Mouse (Mus musculus): ENCODE data around the gene Sf3b1. TPM values are rescaled to one million over a fixed set of nuclear protein-coding genes. Genes with fewer than 3 reads are reported as not detected.

Sf3b1 gene
- polyA plus RNA-seq (2012) = 29.6 and 34.4 TPM in 2 replicates

DNA sequence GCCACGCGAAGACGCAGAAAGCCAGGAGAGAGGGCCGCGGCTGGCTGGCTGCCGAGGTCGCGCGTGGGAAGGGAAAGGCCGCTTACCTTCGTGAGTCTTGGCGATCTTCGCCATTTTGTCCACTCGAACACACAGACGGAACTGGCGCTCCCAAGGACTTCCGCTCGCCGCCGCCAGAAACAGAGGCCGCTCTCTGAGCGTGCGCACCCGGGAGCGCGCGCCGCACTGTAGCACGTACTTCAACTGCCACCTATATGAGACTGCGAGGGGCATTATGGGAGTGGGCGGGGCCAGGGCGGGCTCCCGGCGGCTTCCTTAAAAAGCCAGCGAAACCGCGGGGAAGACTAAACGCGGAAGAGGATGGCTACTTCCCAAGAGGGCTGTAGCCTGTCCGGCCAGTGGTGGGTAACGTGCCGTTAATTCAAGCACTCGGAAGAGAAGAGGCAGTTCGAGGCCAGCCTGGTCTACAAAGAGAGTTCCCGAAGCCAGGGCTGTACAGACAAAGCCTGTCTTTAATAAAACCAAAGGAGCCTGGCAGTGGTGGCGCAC, at the start of gene Sf3b1:
TSS of gene Sf3b1 (minus strand) at position 229 of the 549 bp plus-strand sequence.
- TF ChIP-seq GATA1 (IDR thresholded peaks at IDR 0.05; ENCODE audit: low read length) = no peak

DNA sequence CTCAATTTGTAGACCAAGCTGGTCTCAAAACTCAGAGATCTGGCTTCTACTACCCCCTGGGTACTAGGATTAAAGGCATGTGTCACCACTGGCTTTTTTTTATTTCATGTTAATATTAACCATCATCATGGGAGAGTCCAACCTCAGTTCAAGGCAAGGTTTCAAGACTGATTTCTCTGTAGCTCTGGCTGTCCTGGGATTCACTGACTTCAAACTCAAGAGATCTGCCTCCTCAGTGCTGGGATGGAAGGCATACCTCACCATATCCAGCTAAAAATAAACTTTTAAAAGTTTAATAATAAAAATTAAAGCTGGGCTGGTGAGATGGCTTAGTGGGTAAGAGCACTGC, 49.1 kb upstream of the Sf3b1 start:
- no peak for TF ChIP-seq GATA1 (IDR thresholded peaks at IDR 0.05; ENCODE audit: low read length)

DNA sequence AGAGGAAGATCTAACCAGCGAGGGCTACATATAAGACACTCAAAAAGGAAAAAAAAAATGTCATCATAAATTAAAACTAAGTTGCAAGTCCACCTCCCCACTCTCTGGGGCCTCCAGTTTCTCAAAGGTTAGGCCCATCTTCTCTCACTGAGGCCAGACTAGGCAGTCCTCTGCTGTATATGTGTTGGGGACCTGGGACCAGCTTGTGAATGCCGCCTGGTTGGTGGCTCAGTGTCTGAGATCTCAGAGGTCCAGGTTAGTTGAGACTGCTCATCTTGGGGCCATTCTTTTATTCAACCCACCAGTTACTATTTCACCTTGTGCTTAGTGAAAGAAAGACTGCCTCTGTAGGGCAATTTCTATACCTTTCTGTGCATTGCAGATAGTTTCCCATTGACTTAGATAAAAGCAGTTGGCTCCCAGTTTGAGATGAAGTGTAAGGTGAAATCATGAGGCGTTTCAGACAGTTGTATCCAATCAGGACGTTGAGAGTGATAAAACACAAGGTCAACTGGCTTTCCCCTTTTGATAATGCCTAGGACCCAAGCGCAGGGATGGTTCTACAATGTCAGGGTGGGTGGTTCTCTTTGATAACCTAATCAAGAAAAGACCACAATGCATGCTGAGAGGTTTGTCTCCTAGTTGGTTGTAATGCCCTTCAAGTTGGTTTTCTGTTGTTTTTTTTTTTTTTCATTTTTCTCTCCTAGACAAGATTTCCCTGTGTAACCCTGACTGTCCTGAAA, 48.5 kb upstream of the Sf3b1 start:
- peak; percentile 69 for TF ChIP-seq GATA1 (IDR thresholded peaks at IDR 0.05; ENCODE audit: low read length)

DNA sequence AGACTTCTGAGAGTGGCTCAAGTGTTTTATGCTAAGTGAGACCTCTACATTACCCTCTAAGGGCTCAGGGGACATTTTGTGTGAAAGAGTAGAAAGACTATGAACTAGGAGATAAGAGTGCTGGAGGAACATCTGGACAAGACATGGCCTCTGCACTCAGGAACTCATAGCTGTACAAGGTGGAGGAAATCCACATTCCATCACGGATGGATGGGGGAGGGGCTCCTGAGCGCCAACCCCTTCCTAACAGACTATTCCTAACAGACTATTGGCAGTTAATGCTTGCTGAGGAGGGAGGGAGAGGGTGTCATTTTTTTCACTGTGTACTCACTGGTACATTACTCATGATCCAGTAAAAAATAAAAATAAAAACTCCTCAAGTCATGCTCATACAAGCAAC, 47.5 kb upstream of the Sf3b1 start:
- TF ChIP-seq GATA1 (IDR thresholded peaks at IDR 0.05; ENCODE audit: low read length) = no peak

DNA sequence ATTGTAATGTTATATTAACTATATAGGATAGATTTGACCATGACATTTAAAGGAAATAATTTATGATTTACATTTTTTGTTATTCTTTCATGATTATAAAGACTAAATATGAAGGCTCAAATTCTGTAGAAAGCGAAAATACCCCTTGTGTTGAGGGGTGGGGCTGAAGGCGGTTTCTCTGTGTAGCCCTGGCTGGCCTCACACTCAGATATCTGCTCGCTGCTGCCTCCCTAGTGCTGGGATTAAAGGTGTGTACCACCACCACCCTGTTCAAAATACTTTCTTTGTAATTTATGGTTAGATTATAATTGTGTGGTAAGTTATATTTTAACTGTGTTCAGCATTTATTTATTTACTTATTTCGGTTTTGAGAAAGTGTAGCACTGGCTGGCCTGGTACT, 34.5 kb upstream of the Sf3b1 start:
- no peak for TF ChIP-seq GATA1 (IDR thresholded peaks at IDR 0.05; ENCODE audit: low read length)

DNA sequence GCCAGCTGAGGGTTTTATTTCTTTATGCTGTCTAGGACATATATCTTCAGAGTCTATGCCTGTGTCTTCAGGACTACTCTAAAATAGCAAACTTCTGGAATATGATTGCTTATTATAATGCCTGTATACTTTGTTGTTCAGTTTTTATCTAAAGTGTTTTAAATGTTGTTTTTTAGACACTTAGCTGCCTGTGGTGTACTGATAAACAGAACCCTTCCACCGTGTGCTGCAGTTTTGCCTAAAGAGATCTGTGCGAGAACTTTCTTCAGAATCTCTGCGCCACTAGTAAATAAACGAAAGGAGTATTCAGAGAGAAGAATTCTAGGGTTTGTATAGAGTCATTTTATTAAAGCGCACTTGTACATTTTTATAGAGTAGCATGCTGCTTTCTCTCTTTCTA, 33.8 kb upstream of the Sf3b1 start:
- no peak for TF ChIP-seq GATA1 (IDR thresholded peaks at IDR 0.05; ENCODE audit: low read length)

DNA sequence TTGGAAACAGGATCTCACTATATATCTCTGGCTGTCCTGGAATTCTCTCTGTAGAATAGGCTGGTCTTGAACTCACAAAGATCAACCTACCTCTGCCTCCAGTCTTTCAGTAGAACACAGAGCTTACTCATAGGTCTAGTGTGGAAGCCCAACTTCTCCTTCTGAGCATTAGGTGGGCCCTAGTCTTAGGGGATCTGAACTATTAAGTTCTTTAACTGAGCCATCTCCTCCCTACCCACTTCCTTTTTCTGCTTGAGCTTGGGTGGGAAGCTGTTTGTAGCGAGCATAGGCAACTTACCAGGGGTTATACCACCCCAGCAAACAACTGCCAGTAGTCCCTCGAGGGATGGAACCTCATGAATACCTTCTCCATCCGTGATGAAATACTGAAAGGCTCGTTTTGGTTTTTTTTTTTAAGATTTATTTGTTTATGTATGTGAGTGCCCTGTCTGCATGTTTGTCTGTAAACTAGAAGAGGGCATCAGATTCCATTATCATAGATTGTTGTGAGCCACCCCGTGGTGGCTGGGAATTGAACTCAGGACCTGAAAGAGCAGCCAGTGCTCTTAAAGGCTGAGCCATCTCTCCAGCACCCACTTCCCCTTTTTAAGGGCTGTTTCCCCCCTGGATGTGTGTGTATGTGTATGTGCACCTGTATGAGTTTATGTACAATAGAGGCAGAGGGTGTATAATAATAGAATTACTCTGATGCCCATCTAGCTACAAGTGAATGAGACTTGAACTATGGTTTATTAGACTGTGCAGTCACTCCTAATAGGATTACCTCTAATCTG, 28.2 kb upstream of the Sf3b1 start:
- no peak for TF ChIP-seq GATA1 (IDR thresholded peaks at IDR 0.05; ENCODE audit: low read length)

DNA sequence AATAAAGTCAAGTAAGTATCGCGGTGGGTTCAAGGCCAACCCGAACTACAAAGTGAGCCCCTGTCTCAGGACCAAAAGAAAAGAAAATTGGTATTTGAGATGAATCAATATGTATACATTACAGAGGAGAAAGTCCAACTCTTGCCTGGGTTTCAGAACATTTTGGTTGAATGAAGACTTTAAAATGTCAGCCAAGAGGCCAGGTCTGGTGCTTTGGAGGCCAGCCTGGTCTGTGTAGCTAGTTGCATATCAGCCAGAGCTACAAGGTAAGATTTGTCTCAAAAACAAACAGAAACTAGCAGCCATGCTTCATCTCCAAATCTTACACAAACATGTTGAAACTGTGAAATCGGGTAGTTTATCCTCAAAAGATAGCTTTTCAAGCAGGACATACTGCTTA, 26.3 kb upstream of the Sf3b1 start:
- TF ChIP-seq GATA1 (IDR thresholded peaks at IDR 0.05; ENCODE audit: low read length) = no peak

DNA sequence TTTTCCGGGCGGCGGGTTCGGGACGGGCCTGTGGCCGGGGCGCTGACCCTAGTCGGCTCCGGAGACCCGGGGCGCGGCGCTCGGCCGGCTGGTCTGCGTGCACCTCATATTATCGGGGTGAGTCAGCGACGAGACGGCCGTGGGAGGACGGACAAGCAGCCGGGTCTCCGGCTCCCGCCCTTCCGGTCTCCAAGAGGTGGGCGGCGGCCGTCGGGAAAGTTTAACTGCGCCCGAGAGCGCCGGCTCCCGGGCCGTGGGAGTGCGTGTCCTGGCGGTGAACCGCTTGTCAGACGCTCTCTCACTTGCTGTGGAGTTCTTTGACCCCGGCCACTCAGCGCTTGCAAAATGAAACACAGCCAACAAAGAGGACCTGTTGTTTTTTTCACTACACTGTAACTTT, 25.7 kb upstream of the Sf3b1 start:
- TF ChIP-seq GATA1 (IDR thresholded peaks at IDR 0.05; ENCODE audit: low read length) = no peak

DNA sequence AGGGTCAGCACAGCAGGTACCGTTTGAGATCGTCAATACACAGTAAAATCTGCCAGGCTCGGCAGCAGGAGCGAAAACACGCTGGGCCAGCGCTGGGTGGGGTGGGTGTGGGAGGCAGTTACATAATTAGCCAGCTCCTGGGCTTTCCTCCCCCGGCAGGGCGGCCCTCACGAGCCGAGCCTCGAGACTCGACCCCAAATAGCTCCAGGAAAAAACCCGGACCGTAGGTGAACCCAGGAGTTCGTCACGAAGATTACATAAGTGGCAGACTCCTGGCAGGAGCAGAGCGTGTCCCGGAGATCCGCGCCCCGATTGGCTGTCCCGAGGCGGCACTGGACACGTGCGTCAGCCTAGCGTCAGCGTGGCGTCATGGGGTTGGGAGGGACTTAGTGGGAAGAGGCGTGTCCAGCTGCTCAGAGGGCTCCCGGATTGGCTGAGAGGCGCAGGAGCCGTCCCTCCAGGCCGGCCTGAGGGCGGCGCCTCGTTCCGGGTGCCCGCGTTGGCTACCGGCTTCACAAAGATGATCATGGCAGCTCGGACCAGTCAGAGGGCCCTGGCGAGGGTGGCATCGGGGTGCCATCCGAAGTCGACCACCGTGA, 25.2 kb upstream of the Sf3b1 start, which contains the start of gene Coq10b:
TSS of gene Coq10b (plus strand) at position 416 of the 599 bp plus-strand sequence.
- no peak for TF ChIP-seq GATA1 (IDR thresholded peaks at IDR 0.05; ENCODE audit: low read length)

DNA sequence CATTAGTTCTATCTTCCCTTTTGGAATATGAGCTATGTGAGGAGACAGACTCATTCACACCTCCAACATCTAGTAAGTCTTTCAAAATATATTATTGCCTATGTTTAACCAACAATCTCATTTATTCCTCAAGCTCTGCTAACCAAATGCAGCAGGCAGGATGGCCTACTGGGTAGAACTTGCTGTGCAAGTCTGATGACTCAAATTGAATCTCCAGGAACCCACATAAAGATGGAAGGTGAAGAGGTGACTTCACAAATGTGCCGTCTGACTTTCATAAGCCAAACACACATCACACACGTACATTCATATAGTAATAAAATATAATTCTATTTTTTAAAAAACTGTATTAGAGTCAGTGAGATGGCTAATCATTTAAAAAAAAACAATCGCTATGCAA, 24.4 kb upstream of the Sf3b1 start:
- no peak for TF ChIP-seq GATA1 (IDR thresholded peaks at IDR 0.05; ENCODE audit: low read length)

DNA sequence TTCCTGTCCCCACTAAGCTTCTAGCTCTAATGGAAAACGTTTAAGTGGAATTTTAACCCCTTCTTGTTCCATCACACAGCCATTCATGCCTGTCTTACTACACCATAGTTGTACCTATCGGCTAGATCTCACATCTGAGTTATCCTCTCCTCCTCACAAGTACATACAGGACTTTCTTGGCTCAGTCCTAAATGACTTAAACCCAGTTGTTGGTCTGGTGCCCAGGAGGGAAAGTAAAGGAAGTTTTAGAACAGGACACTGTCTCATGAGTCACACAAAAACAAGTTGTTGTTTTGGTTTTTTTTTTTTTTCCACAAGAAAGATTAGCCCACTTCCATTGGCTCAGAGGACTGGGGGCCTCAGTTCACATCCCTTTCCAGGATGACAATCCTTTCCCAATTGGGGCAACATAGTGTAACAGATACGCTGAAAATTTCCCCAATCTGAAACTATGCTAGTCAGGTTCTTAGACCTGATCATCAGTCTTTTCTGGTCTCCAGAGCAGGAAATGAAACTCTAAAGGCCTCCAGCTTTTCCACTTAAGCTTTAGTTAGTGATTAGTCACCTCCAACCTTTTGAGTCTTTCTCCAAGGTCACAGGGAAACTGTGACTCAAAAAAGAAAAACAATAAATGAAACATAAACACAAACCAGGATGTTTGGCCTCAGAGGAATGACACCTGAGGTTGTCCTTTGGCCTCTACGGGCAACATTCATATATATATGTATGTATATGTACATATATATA, 21.7 kb upstream of the Sf3b1 start:
- TF ChIP-seq GATA1 (IDR thresholded peaks at IDR 0.05; ENCODE audit: low read length) = no peak

DNA sequence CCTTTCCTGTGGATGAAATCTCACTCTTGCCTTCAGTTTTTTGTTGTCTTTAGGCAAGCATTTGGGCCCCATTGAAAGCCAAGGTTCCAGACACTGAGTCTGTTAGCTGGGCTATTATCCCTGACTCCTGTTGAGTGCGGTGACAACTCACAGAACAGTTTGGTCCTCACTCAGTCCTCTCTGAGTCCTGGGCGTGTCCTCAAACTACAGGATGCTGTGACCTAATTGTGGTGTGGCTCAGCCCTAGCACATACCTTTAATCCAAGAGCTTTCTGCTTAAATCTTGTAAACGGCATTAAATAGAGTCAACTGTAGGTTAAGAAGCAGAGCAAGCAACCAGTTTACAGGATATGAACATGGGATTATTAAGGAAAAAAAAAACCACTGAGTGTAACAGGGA, 15.9 kb upstream of the Sf3b1 start:
- no peak for TF ChIP-seq GATA1 (IDR thresholded peaks at IDR 0.05; ENCODE audit: low read length)

DNA sequence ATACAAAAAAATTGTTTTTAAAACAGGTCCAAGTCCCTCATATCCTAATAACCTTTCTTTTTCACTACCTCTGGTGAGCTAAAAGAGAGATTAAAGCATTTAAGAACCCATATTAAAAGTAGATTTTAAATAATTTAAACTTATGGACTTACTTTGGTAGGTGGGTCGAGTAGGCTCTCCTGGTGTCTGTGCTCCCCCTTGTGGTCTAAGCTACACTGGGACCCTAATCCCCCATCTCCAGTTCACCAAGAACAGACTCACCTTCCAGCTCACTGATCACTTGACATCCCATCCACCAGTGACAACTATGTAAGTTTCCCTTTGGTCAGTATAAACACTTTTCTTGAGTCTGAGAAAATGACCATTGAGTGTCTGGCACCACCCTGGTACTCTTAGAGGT, 15.0 kb upstream of the Sf3b1 start:
- TF ChIP-seq GATA1 (IDR thresholded peaks at IDR 0.05; ENCODE audit: low read length) = no peak

DNA sequence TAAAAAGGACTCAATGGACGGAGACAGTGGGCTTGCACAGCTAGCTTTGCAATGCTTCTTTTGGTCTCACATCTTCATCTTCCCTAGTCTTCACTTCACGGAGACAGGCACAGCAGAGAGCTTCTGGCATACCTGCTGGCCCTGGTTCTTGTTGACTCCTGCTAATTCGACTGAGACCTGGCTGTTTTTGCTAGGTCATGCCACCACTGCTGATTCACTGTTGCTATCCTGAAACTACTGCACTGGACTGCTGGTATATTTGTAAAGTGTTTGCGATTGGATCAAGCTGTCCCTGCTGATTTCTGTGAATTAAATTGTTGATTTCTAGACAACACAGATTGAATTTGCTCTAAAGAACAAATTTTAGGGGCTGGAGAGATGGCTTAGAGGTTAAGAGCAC, 14.4 kb upstream of the Sf3b1 start:
- no peak for TF ChIP-seq GATA1 (IDR thresholded peaks at IDR 0.05; ENCODE audit: low read length)

DNA sequence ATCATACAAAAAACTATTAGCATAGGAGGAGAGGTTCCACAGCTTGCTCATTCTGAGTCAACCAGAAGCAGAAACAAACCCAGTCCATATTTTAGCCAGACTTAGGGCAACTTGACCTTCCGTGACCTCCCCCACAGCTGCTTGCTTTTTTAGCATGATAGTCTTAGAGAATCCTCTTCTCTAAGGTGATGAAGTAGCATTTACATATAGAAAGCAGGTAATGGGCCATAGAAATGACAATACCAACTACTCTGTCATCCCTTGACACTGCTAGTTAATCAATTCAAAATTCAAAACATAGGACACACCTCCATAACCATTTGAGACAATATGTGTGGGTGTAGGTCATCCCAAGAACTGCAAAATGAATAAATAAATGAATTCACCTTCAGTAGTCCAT, 12.7 kb upstream of the Sf3b1 start:
- no peak for TF ChIP-seq GATA1 (IDR thresholded peaks at IDR 0.05; ENCODE audit: low read length)
